Mouse (Mus musculus) E14TG2a.4 (cell line): ENCODE data around the gene Slc6a12.

Source experiments
- CTCF ChIP-seq: conservative IDR thresholded peaks from 2 replicates; pipeline ENCODE4 v1.5.1; 2014; ENCODE audit warnings: low read length
- NANOG ChIP-seq: IDR thresholded peaks from 2 replicates; pipeline ENCODE4 v1.6.1; 2014; ENCODE audit warnings: borderline replicate concordance, low read length, mixed read lengths
- POU5F1 ChIP-seq: IDR thresholded peaks from 2 replicates; pipeline ENCODE4 v1.6.1; 2014; ENCODE audit warnings: low read length, borderline replicate concordance

DNA sequence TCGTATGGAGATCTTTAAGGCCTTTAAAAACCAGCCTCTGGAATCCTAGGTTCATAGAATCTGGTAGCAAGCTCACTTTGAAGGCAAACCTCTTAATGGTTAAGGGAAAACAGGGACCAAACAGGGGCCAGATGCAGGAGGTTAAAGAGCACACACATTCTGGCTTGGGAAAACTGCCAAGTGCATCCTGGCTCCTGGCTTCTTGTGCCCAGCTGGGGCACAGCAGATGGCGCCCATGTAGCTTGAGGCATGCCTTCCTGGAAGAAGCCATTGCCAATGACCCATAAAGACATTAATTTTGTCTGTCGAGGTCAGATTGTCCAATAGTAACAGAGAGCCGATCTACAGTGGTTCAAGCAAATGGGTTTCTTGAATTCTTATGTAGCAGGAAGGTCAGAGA, 21.1 kb downstream of the Slc6a12 start:
- TF ChIP-seq CTCF (no peak), POU5F1 (no peak), NANOG (no peak)
